Mouse (Mus musculus): ENCODE results near the gene Golga5.

Gene Golga5

DNA sequence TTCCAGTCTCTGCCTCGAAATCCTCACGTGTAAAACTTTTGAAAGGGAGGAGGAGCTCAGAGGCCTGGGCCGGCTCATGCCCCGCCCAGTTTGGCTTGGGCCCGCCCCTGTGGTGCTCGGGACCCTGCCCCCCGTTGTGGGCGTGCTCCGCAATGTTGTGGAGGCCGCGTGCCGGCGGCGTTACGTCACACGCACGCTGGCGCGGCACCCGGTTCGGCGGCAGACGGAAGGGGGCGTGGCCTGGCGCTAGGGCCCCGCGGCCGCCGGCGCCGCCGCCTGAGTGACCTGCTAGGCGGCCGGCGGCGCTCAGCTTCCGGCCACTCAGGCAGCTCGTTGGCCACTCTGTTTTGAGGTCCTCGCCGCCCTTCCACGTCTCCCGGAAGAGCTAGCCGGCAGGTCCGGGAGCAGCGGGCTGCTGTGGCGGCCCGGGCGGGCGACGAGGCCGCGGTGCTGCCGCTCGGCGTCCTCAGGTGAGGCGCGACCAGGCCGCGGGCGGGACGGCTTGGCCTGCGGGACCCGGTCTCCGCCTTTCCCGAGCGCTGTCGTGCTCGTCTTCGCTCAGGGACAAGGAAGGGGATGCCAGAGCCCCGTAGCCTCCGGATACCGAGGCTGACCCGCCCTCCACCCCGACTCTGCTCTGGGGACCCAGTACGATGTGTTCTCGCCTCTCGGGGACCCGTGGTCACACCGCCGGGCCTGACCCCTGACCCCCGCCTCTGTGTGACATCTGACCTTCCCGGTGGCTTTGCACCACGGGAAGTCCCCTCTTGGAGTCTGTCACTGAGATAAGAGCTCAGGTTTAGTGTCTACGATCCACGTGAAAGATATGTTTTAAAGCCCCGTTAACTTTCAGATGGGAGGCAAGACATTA lies at the start of gene Golga5:
Golga5 (plus strand) TSS at position 242 of the 871 bp plus-strand sequence.
- DNase-seq: peak; percentile 99

DNA sequence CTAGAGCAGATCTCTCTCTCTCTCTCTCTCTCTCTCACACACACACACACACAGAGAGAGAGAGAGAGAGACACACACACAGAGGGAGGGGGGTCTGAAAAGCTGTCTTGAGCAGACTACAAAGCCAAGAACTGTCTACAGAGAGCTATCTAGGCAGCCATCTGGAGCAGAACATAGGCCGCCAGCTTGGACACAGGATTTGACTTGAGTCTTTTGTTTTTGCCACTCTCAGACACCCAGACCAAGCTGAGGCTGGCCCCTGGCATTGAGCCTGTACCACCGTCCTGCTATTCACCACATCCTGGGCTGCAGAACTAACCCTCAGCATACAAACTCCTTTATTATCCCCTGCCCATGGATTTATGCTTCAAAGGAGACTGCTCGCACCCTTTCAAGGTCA lies 49.4 kb upstream of the Golga5 start:
- DNase-seq: no peak

DNA sequence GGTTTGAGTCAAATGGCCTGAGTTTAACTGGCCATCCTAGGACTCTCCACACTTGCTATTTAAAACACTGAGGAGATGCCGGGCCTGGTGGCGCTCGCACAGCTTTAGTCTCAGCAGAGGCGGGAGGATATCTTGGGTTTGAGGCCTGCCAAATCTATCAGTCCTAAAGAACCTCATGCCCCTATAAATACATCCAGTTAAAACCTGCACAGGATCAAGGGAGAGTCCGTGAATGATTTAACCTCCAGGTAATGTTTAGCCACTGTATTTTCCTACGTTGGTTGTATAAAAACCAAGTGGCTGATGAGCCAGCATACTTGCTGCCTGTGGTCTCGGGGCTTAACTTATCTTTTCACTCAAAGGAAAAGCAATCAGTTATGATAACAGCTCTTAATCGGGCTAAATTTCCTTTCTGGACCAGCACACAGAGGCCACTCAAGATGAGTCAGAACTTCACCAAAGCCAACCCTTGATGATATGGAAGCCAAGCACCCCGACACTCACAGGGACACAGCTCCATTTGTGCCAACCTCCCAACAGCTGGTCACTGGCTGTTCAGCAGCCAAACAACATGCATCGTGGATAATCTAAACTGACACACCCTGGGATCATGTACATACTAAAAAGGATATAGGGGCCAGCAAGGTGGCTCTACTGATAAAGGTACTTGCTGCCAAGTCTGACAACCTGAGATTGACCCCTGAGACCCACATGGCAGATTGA lies 48.6 kb upstream of the Golga5 start:
- no peak for DNase-seq

DNA sequence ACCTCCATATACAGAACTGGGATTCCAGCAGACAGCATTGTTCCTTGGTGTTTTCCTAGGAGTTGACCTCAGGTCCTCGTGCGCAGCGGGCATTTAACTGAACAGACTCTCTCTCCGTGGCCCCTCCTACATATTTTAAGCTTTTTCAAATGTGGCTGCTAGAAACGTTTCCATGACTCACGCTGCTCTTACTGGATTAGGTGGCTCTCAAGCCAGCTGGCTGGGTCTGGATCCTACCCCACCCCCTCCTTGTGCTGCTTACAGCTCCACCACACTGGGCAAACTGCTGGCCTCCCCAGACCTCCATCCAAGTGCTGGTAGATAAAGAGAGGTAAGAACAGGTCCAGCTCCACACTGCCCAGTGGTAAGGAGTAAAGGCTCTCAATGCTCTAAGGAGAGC lies 46.9 kb upstream of the Golga5 start:
- no peak for DNase-seq

DNA sequence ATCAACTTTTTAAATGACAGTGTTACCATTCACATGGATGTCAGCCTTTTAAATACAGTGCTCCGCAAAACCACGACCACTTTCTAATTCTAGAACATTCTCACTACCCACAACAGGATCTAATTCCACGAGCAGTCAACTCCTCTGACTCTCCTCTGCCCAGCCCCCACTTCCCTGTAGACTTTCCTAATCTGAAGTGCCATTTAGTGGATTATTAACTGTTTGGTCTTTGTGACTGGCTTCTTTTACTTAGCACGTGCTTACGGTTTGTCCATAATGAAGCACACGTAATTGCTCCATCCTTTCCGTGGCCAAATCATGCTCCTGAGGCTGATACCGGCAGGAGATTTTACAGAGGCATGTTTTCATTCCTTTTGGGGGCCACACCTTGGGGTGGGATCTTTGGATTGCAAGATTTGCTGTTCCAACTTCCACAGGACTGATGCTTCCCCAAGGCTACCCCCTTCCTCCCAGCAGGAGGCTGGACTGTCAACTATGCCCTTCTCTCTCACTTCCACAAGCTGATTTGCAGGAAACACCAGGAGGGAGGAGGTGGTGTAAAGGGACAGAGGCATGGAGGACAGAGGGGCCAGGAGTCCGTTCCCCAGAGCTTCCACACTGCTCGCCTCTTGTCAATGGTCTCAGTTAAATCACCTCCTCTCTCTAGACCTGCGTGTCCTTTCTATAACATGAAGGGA lies 46.2 kb upstream of the Golga5 start:
- DNase-seq: no peak

DNA sequence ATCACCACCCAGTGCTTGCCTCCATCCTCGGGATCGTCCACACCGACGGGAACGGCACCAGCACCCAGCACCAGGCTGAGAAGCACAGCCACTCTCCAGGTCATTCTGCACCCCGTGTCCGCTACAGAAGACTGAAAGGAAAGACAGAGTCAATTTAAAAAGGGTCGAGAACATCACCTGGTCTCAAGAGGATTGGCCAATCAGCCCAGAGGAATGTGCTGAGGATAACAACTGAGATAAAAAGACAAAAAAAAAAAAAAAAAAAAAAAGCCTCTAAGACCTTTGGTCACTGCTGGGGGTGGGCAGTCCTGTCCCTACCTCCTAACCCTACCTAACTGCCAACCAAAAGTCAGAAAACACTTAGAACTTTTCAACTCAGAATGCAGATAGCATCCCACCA lies 45.3 kb upstream of the Golga5 start:
- no peak for DNase-seq

DNA sequence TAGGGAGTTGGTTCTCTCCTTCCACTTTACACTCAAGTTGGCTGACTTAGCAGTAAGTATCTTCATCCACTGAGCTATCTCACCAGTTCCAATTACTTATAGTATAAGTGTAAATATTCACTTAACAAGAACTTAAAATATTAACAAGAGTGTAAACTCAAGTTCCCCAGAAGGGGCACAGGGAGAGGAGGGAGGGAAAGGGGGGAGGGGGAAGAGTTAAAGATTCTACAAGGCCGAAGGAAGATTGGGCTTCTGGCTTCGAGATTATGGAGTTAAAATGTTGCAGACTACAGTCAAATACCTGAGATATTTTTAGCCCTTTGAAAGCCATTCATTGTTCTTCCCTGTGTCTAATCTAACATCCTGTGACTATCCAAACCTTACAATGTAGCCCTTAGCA lies 44.5 kb upstream of the Golga5 start:
- DNase-seq: no peak

DNA sequence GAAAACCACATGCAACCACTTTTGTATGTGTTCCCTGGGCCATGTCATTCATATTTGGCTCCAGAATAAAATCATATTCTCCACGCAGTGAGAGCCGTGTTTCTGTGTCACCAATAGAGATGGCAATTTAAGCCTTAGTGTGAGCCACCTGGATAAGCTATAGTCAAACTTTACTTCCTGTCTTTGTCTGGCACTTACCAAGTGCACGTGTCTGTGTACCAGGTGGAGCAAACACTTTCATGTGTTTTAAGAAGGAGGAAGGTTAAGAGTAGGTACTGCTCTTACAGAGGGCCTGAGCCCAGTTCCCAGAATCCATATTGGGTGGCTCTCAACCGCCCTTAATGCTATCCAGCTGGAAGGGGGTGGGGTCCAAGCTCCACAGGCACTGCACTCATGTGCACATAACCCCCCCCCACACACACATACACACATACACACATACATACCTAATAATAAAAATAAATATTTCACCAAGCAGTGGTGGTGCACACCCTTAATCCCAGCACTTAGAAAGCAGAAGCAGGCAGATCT lies 43.8 kb upstream of the Golga5 start:
- DNase-seq: no peak

DNA sequence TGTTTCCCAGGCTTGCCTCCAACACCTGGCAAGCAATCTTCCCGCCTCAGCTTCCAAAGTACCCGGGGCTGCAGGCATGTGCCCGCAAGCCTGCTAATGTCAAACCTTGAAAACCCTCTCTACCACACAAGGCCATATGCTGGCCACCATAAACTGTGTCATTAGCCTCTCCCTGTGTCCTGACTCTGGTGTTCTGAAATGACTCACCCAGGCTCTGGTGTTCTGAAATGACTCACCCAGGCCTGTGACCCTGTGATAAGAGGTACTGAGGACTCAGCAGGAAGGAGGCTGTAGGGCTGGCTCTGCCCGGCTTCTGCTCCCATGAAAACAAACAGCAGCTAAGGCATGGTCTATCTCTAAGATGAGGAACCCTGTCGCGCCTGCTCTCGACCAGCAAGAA lies 42.6 kb upstream of the Golga5 start:
- DNase-seq: no peak

DNA sequence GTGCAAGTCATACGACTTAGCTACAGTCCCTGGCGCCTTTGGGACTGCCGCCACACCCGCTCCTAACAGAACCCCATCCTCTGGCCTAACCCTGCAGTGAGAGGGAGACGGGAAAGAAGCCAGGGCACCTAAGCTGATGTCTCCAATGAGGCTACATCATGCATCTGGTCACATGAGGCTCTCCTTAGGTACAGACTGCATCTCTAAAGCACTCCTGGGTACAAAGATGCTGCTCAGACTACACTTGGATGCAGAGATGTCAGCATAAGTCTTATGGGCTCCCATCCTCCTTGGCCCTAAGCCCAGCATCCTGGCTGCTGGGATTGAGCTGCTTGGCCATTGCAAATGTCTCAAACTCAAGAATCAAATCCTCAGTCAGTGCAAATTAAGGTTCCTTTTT lies 39.3 kb upstream of the Golga5 start:
- no peak for DNase-seq

DNA sequence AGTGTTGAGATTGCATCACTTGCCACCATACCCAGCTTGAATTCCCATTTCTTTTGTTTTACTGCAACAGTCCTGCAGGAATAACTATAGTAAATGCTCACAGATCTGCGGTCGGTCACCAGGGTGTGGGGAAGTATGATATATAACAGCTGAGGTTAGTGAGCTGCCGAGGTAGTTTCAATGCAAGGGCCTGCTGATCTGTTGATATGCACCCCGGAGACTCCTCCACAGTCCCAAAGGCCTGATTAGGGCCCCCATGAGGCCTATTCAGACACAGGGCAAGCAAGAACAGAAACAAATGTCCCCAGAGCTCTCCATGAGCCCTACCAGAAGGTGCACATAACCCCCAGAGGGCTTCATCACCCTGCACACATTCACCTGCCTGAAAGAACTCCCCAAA lies 38.7 kb upstream of the Golga5 start:
- no peak for DNase-seq

DNA sequence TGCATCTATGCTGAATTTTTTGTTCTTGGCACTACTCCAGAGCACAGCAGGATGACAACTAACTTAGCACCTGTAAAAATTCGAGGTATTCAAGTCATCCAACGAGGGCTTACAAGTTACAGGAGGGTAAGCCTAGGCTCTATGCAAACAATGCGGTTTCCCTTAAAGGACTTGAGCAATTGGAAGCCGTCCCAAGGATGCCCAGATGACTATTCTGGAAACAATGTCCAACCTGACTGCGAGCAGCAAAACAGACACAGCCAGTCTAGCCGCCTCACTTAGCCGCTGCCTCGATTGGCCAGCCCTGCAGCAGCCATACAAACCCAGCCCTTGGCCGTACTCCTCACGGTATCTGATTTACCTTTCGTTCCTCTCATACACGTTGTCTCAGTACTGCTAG lies 36.7 kb upstream of the Golga5 start:
- no peak for DNase-seq

DNA sequence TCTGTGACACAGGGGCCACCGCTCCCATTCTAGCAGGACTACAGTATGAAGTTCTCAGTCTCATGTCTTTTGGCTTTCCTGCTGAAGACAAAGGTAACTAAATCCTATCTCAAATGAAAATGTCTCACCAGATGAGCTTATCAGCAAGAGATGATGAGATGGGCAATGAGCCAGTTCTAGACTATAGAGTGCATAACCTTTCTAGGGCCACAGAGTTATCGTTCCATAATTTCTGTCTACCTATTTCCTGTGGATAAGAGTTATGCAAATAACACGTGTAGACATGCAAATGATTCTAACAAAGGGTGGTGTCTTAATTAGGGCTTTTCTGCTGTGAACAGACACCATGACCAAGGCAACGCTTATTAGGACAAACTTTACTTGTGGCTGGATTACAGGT lies 34.8 kb upstream of the Golga5 start:
- no peak for DNase-seq

DNA sequence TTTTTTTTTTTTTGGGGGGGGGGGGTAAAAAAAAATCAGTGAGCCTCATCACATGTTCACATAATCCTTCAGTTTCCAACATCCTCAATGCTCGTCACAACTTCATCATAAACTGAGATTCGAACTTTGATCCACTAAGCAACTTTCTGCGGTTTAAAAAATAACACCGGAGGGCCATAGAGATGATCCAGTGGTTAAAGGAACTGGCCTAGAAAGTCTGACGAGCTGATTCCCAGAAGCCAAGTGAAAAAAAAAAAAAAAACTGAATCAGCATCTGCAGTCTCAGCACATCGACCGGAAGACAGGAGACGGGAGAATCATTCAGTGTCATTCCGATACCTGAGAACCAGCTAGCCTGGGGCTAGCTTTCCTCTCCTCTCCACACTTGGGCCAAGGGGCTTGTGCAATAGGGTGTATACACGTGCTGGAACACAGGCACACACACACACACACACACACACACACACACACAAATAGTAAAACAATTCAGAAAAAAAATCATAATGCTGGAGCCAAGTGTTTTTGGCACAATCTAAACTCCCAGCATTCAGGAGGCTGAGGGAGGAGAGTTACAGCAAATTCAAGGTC lies 31.9 kb upstream of the Golga5 start:
- no peak for DNase-seq

DNA sequence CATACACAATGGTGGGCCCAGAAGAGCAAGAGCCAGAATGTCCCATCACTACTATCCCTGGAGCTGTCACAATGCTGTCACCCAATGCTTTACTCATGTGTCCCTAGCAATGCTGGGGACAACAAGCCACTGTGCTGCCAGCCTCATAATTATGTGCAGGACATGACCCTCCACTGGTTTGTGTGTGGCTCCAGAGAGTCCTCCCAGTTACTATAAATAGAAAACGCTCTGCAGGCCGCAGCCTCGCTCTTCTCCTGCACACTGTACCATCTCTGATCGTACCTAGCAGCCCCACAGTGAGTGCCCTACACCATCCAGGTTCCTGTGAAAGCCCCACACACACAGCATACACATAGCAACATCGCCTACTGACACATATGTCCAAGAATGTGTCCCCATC lies 31.0 kb upstream of the Golga5 start:
- no peak for DNase-seq

DNA sequence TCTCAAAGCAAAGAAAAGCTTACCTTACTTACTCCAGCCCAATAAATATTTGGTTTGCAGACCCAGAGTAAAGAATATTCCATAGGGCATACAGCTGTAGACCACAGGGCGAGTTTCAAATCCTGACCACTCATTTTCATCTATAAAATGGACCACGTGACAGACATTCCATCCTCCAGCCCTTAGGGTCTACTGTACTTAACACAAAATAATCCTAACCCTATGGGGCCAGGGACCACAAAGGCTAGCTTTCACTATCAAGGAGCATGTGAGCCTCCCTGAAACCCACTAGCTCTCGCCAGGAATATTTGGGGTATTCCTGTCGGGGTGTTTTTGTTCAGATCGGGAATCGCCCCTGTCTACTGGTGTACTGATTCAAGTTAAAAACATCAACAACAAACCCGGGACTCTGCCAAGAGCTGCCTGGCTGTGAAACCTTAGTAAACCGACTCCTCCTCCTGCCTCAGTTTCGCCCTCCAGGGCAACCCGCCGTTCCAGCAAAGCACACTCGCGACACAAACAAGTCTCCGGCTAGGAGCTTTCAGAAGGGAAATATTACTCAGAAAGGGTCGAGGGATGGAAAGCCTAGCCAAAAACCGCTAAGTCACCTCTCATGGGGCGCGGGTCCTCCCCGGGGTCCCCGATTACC lies 29.8 kb upstream of the Golga5 start:
- DNase-seq: no peak

DNA sequence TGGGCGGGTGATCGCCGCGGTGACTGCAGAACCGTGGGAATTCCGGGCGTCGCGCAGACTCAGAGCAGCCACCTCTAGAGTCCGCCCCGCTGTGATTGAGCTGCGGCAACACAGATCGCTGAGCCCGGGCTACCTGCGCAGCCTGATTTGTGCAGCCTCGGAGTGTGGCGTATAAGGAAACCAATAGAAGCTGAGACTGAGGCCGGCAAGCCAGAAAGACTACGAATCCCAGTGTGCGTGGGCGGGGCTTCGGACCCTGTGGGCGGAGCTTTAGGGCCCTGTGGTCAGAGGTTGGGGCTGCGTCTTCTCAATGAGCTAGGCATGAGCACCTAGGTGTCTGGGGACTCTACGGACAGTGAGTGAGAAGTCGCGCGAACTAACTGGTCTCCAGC lies 29.3 kb upstream of the Golga5 start, which contains the start of gene Lgmn:
Lgmn (minus strand) TSS at position 182 of the 392 bp plus-strand sequence.
- peak; percentile 98 for DNase-seq

DNA sequence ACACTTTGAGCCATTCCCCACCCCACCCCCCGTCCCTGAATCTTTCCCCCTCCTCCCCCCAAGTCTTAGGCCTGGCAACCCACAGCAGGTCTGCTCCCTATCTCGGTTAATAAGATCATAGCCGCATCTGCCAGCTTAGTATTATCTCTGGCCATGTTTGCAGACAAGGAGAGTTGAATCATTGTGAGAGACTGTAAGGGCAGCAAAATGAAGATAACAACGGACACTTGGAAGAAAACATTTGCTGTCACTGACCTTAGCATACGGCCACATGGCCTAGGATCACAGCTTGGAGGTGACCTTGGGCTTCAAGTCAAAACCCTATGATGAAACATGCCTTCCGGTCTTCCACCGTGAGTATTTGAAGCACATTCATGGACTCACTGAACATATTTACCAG lies 28.4 kb upstream of the Golga5 start:
- DNase-seq: no peak

DNA sequence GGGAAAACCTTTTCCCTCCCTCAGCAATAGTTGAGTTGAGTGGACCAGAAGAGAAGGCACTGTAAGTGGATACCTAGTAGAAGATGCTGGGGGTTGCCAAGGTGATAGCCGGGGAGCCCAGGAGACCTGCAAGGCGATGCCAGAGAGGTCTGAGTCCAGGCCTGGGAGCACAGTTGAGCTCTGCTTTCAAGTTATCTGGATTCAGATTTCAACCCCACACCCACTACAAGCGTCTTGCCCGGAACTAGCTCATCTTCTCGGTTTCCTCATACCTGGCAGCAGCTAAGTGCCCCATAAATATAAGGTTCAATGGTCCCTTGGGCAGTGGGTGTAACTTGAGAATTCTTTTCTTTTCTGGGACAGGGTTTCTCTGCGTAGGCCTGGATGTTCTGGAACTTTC lies 27.8 kb upstream of the Golga5 start:
- no peak for DNase-seq

DNA sequence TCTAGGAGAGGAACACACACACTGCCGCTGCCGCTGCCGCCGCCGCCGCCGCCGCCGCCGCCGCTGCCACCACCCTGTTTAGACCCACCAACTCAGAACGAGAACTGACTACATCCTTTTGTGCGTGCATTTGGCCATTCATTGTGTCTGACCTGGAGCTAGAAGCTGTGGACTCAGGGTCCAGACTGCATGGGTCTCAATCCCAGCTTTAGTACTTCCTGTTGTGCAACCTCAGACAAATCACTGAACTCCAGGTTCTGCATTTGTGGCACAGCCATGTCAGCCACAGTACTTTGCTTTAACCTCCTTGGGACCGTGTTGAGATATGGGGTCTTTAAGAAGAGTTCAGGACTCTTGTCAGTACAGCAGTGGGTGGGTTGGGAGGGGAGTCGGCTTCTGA lies 26.3 kb upstream of the Golga5 start:
- no peak for DNase-seq

DNA sequence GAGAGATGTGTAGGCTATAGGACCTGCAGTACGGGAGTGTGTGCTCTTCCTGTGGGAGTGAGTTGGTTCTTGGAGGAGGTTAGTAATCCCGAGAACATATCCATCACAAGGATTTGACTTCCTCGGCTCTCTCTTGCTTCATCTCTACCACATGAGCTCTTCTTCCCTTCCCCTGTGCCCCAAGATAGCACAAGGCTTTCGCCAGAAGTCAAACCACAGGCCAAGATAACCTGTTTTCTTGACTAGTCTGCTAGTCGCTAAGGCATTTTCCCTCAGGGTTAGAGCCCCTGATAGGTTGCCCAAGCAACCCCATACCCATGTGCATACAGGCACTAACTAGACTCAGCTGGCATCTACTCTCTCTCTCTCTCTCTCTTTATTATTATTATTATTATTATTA lies 25.3 kb upstream of the Golga5 start:
- DNase-seq: no peak

DNA sequence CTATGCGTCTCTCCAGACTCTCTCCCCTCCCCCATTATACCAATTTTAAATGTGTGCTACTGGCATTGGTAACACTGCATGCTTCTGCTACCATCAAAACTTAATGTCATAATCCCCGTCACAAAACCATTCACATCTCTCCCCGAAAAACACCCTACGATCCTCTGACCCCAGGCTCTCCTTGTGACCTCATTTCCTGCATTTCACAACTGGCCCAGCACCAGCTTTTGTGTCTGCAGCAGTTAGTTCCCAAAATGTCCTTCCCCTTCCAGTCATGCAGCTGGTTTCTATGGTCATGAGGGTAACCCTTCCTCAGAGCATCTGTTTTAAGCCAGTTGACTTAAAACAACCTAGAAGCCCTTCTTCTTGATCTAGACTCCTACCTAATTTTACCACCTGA lies 23.5 kb upstream of the Golga5 start:
- no peak for DNase-seq

DNA sequence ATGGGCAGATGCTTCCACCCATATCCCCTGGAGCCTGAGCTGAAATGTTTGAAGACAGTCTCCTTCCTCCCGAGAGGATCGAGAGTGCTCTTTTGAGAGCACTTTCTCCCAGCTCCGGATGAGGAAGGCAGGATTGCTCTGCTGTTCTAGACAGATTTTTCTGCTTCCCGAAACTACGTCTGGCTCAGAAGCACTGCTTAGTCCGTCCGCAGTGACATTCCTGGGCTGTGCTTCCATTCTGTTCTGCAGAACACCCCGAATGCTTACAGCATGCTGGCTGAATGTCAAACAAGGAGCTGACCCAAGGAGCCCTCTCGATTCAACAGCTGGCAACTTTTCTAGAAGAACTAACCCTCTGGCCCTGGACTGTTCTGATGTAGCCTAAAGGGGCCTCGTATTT lies 18.5 kb upstream of the Golga5 start:
- no peak for DNase-seq
